Mouse (Mus musculus): ENCODE measurements around the gene Ccdc3. TPM values are rescaled to one million over a fixed set of nuclear protein-coding genes. Genes with fewer than 3 reads are reported as not detected.

The Ccdc3 gene
- polyA plus RNA-seq, 1 experiment: 0.94 TPM

- no peaks in the 10 kb centered on the region for H3K4me1 ChIP-seq (ENCODE audit: control insufficient read depth, insufficient read depth, low read length)
- no peak overlapping the region for H3K4me3 ChIP-seq (ENCODE audit: control insufficient read depth, low read depth, low read length)
- no peaks in the 10 kb centered on the region for H3K27me3 ChIP-seq (ENCODE audit: control insufficient read depth, insufficient read depth, low read length)
- no peak for TF ChIP-seq POLR2A (IDR thresholded peaks at IDR 0.05; ENCODE audit: control insufficient read depth, low read depth, low read length)
- TF ChIP-seq CTCF (IDR thresholded peaks at IDR 0.05; ENCODE audit: control insufficient read depth, insufficient read depth, insufficient replicate concordance, low read depth, low read length): no peak
- H3K27ac ChIP-seq (ENCODE audit: control insufficient read depth, insufficient read depth, low read depth, low read length): no peak overlapping the region
- no peaks in the 10 kb centered on the region for H3K36me3 ChIP-seq (ENCODE audit: control insufficient read depth, insufficient read depth, low read length)
These were observed 5.5 kb upstream of the Ccdc3 start for GRCm38 (mm10) chr2:5132046-5132445.

GRCm38 (mm10) chr2:5134959-5135743 is 2.4 kb upstream of the Ccdc3 start:
- H3K4me1 ChIP-seq (ENCODE audit: control insufficient read depth, insufficient read depth, low read length): peaks cover 4% of the 10 kb centered on the region
- TF ChIP-seq CTCF (IDR thresholded peaks at IDR 0.05; ENCODE audit: control insufficient read depth, insufficient read depth, insufficient replicate concordance, low read depth, low read length) (no peak), POLR2A (IDR thresholded peaks at IDR 0.05; ENCODE audit: control insufficient read depth, low read depth, low read length) (no peak)
- H3K27me3 ChIP-seq (ENCODE audit: control insufficient read depth, insufficient read depth, low read length): no peaks in the 10 kb centered on the region
- H3K4me3 ChIP-seq (ENCODE audit: control insufficient read depth, low read depth, low read length): no peak overlapping the region
- no peaks in the 10 kb centered on the region for H3K36me3 ChIP-seq (ENCODE audit: control insufficient read depth, insufficient read depth, low read length)
- no peak overlapping the region for H3K27ac ChIP-seq (ENCODE audit: control insufficient read depth, insufficient read depth, low read depth, low read length)

- Histone ChIP-seq H3K27ac (ENCODE audit: control insufficient read depth, insufficient read depth, low read depth, low read length) (no peak overlapping the region), H3K27me3 (ENCODE audit: control insufficient read depth, insufficient read depth, low read length) (no peaks in the 10 kb centered on the region), H3K4me1 (ENCODE audit: control insufficient read depth, insufficient read depth, low read length) (peaks cover 4% of the 10 kb centered on the region), H3K4me3 (ENCODE audit: control insufficient read depth, low read depth, low read length) (no peak overlapping the region), H3K36me3 (ENCODE audit: control insufficient read depth, insufficient read depth, low read length) (no peaks in the 10 kb centered on the region)
- TF ChIP-seq POLR2A (IDR thresholded peaks at IDR 0.05; ENCODE audit: control insufficient read depth, low read depth, low read length) (no peak), CTCF (IDR thresholded peaks at IDR 0.05; ENCODE audit: control insufficient read depth, insufficient read depth, insufficient replicate concordance, low read depth, low read length) (no peak)
These were observed 2.4 kb downstream of the Ccdc3 start for GRCm38 (mm10) chr2:5139961-5140360.

GRCm38 (mm10) chr2:5144446-5144845 is 6.9 kb downstream of the Ccdc3 start:
- Histone ChIP-seq H3K36me3 (ENCODE audit: control insufficient read depth, insufficient read depth, low read length) (no peaks in the 10 kb centered on the region), H3K4me3 (ENCODE audit: control insufficient read depth, low read depth, low read length) (no peak overlapping the region), H3K27me3 (ENCODE audit: control insufficient read depth, insufficient read depth, low read length) (no peaks in the 10 kb centered on the region), H3K4me1 (ENCODE audit: control insufficient read depth, insufficient read depth, low read length) (no peaks in the 10 kb centered on the region), H3K27ac (ENCODE audit: control insufficient read depth, insufficient read depth, low read depth, low read length) (no peak overlapping the region)
- TF ChIP-seq CTCF (IDR thresholded peaks at IDR 0.05; ENCODE audit: control insufficient read depth, insufficient read depth, insufficient replicate concordance, low read depth, low read length) (no peak), POLR2A (IDR thresholded peaks at IDR 0.05; ENCODE audit: control insufficient read depth, low read depth, low read length) (no peak)

- Histone ChIP-seq H3K27me3 (ENCODE audit: control insufficient read depth, insufficient read depth, low read length) (no peaks in the 10 kb centered on the region), H3K36me3 (ENCODE audit: control insufficient read depth, insufficient read depth, low read length) (no peaks in the 10 kb centered on the region), H3K27ac (ENCODE audit: control insufficient read depth, insufficient read depth, low read depth, low read length) (no peak overlapping the region), H3K4me1 (ENCODE audit: control insufficient read depth, insufficient read depth, low read length) (no peaks in the 10 kb centered on the region), H3K4me3 (ENCODE audit: control insufficient read depth, low read depth, low read length) (no peak overlapping the region)
- TF ChIP-seq POLR2A (IDR thresholded peaks at IDR 0.05; ENCODE audit: control insufficient read depth, low read depth, low read length) (no peak), CTCF (IDR thresholded peaks at IDR 0.05; ENCODE audit: control insufficient read depth, insufficient read depth, insufficient replicate concordance, low read depth, low read length) (no peak)
These were observed 10.3 kb downstream of the Ccdc3 start for GRCm38 (mm10) chr2:5147907-5148306.

GRCm38 (mm10) chr2:5154711-5155110 is 17.1 kb downstream of the Ccdc3 start:
- no peak for TF ChIP-seq POLR2A (IDR thresholded peaks at IDR 0.05; ENCODE audit: control insufficient read depth, low read depth, low read length)
- no peak for TF ChIP-seq CTCF (IDR thresholded peaks at IDR 0.05; ENCODE audit: control insufficient read depth, insufficient read depth, insufficient replicate concordance, low read depth, low read length)
- H3K4me1 ChIP-seq (ENCODE audit: control insufficient read depth, insufficient read depth, low read length): no peaks in the 10 kb centered on the region
- H3K27me3 ChIP-seq (ENCODE audit: control insufficient read depth, insufficient read depth, low read length): no peaks in the 10 kb centered on the region
- no peak overlapping the region for H3K4me3 ChIP-seq (ENCODE audit: control insufficient read depth, low read depth, low read length)
- no peaks in the 10 kb centered on the region for H3K36me3 ChIP-seq (ENCODE audit: control insufficient read depth, insufficient read depth, low read length)
- no peak overlapping the region for H3K27ac ChIP-seq (ENCODE audit: control insufficient read depth, insufficient read depth, low read depth, low read length)

- no peaks in the 10 kb centered on the region for H3K36me3 ChIP-seq (ENCODE audit: control insufficient read depth, insufficient read depth, low read length)
These were observed 22.8 kb downstream of the Ccdc3 start for GRCm38 (mm10) chr2:5160236-5160848.

More at GRCm38 (mm10) chr2:5160236-5160848, 22.8 kb downstream of the Ccdc3 start:
- Histone ChIP-seq H3K4me1 (ENCODE audit: control insufficient read depth, insufficient read depth, low read length) (no peaks in the 10 kb centered on the region), H3K27me3 (ENCODE audit: control insufficient read depth, insufficient read depth, low read length) (no peaks in the 10 kb centered on the region), H3K4me3 (ENCODE audit: control insufficient read depth, low read depth, low read length) (no peak overlapping the region), H3K27ac (ENCODE audit: control insufficient read depth, insufficient read depth, low read depth, low read length) (no peak overlapping the region)
- TF ChIP-seq CTCF (IDR thresholded peaks at IDR 0.05; ENCODE audit: control insufficient read depth, insufficient read depth, insufficient replicate concordance, low read depth, low read length): no peak
- no peak for TF ChIP-seq POLR2A (IDR thresholded peaks at IDR 0.05; ENCODE audit: control insufficient read depth, low read depth, low read length)

Data from testis, adult 2 months (tissue).